Mouse (Mus musculus): ENCODE results near the gene Scd2. TPM values are rescaled to one million over a fixed set of nuclear protein-coding genes. Genes with fewer than 3 reads are reported as not detected.
A peak's percentile ranks its signal among the peaks of the same experiment; 100 is the strongest.

Gene Scd2
- total and polyA plus RNA-seq, 3 experiments: 97.6 to 710 (median 649) TPM

DNA sequence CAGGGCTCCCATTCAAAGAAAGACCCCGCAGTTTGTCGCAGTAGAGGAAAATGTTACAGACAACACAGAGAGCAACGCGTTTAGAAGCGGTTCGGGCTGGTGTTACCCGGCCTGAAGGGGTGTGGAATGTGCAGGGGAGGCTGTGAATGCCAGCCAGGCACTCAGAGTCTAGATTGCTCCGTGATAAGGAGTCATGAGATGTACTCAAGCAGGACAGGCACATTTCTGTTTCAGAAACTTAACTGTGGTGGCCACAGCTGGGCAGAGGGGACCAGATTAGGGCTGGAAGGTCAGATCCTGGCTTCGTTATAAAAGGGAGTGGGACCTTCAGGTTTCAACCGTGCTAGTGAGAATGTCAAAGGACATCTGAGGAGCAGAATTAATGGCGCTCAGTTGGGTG is 8.8 kb upstream of the Scd2 start:
- H3K4me3 ChIP-seq (ENCODE audit: low read depth, low read length): peak overlapping the region; percentile 72
- no peaks in the 10 kb centered on the region for H3K9me3 ChIP-seq (replicated peaks)
- no peaks in the 10 kb centered on the region for H3K27me3 ChIP-seq (ENCODE audit: insufficient read depth, low read length)
- peaks cover 91% of the 10 kb centered on the region for H3K4me1 ChIP-seq (ENCODE audit: insufficient read depth, low read depth, low read length)
- no peak for DNase-seq (ENCODE audit: low spot score)
- TF ChIP-seq GATA2 (IDR thresholded peaks at IDR 0.05; ENCODE audit: borderline replicate concordance, low read depth, low read length): peak; percentile 94; the same call in 1 of the 2 replicates
- no peak for TF ChIP-seq GATA1 (IDR thresholded peaks at IDR 0.05; ENCODE audit: borderline replicate concordance, low read length)
- no peaks in the 10 kb centered on the region for H3K36me3 ChIP-seq (replicated peaks)
- ATAC-seq (ENCODE audit: extremely low read depth, insufficient number of reproducible peaks, low FRiP score, poor library complexity, severe bottlenecking): 0 out of 2 replicates have a peak, but pooled peaks have one; percentile 11

DNA sequence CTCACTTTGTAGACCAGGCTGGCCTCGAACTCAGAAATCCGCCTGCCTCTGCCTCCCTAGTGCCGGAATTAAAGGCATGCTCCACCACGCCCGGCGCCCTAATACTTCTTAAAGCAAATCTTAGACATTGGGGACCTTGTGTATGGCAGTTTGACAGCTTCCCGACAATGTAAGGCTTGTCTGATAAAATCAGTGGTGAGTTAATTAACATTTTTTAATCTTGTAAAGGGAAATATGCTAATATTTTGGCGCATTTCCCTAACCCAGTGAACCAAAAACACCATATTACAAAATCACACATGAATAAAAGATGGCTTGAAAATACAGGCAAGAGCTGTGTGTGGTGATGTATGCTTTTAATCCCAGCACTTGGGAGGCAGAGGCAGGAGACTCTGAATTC is 7.9 kb upstream of the Scd2 start:
- no peak for ATAC-seq (ENCODE audit: extremely low read depth, insufficient number of reproducible peaks, low FRiP score, poor library complexity, severe bottlenecking)
- no peak for TF ChIP-seq GATA1 (IDR thresholded peaks at IDR 0.05; ENCODE audit: borderline replicate concordance, low read length)
- TF ChIP-seq GATA2 (IDR thresholded peaks at IDR 0.05; ENCODE audit: borderline replicate concordance, low read depth, low read length): no peak
- no peak for TF ChIP-seq CTCF (IDR thresholded peaks at IDR 0.05; ENCODE audit: low read depth, low read length)
- no peak for TF ChIP-seq TAL1 (conservative IDR thresholded peaks at IDR 0.05; ENCODE audit: low read depth, low read length)
- TF ChIP-seq POLR2AphosphoS5 (IDR thresholded peaks at IDR 0.05; ENCODE audit: insufficient replicate concordance, low read depth, low read length): no peak
- Histone ChIP-seq H3K36me3 (replicated peaks) (no peaks in the 10 kb centered on the region), H3K9me3 (replicated peaks) (no peaks in the 10 kb centered on the region), H3K27me3 (ENCODE audit: insufficient read depth, low read length) (no peaks in the 10 kb centered on the region), H3K4me3 (ENCODE audit: low read depth, low read length) (no peak overlapping the region), H3K4me1 (ENCODE audit: insufficient read depth, low read depth, low read length) (peaks cover 95% of the 10 kb centered on the region)
- no peak for DNase-seq (ENCODE audit: low spot score)

DNA sequence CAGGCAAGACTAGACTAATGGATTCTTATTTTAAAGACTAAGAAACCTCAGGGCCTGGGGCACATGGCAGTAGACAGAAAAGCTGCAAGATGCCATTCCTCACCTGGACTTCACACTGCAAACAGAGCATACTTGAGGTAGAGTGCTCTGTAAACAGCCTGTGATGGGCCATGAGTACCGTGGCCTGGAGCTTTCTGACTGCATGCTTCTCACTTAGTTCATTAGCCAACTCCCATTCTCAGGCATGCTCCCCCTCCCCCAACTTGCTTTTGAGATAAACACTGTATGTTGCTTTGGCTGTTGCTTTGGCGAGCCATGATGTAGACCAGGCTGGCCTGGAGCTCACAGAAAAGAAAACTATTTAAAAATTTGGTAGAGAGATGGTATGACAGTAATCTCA is 7.4 kb upstream of the Scd2 start:
- H3K4me1 ChIP-seq (ENCODE audit: insufficient read depth, low read depth, low read length): peaks cover 92% of the 10 kb centered on the region
- no peaks in the 10 kb centered on the region for H3K36me3 ChIP-seq (replicated peaks)
- no peaks in the 10 kb centered on the region for H3K27me3 ChIP-seq (ENCODE audit: insufficient read depth, low read length)
- no peaks in the 10 kb centered on the region for H3K9me3 ChIP-seq (replicated peaks)
- no peak overlapping the region for H3K4me3 ChIP-seq (ENCODE audit: low read depth, low read length)
- no peak for TF ChIP-seq GATA2 (IDR thresholded peaks at IDR 0.05; ENCODE audit: borderline replicate concordance, low read depth, low read length)
- TF ChIP-seq POLR2AphosphoS5 (IDR thresholded peaks at IDR 0.05; ENCODE audit: insufficient replicate concordance, low read depth, low read length): no peak
- no peak for TF ChIP-seq TAL1 (conservative IDR thresholded peaks at IDR 0.05; ENCODE audit: low read depth, low read length)
- TF ChIP-seq CTCF (IDR thresholded peaks at IDR 0.05; ENCODE audit: low read depth, low read length): no peak
- TF ChIP-seq GATA1 (IDR thresholded peaks at IDR 0.05; ENCODE audit: borderline replicate concordance, low read length): no peak
- ATAC-seq (ENCODE audit: extremely low read depth, insufficient number of reproducible peaks, low FRiP score, poor library complexity, severe bottlenecking): no peak
- no peak for DNase-seq (ENCODE audit: low spot score)

DNA sequence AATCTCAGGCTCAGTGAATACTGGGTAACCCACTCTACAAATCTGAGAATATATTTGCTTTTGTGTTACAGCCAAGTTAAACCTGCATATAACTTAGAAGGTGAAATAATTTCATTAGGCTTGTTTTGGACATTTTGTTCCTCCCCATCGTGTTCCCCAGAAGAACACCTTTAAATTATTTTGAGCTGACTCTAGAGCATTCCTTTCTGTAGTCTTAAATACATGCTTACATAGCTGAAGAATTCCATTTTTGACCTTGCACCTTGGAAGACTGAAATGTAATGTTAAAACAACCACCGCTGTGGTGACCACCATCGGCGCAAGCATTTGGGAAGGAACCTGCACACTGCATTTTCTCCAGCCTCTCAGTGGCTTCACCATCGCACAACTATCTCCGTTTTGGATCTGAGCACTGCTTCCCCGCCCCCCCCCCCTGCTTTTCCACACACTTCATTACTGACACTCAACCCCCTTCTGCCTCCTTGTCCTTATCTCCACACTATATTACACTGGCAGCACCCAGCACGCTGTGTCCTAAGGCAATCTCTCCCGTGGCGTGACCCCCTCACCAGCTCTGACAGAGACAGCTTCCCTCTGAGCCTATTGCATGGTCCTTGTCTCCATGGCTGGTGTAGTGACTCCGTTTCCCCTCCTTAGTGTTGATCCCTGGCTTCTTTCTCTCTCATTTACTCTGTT is 5.9 kb upstream of the Scd2 start:
- Histone ChIP-seq H3K27me3 (ENCODE audit: insufficient read depth, low read length) (no peaks in the 10 kb centered on the region), H3K4me1 (ENCODE audit: insufficient read depth, low read depth, low read length) (peaks cover 92% of the 10 kb centered on the region), H3K36me3 (replicated peaks) (no peaks in the 10 kb centered on the region), H3K4me3 (ENCODE audit: low read depth, low read length) (no peak overlapping the region; the same call in 1 of the 2 replicates), H3K9me3 (replicated peaks) (no peaks in the 10 kb centered on the region)
- no peak for TF ChIP-seq TAL1 (conservative IDR thresholded peaks at IDR 0.05; ENCODE audit: low read depth, low read length)
- no peak for TF ChIP-seq POLR2AphosphoS5 (IDR thresholded peaks at IDR 0.05; ENCODE audit: insufficient replicate concordance, low read depth, low read length)
- TF ChIP-seq CTCF (IDR thresholded peaks at IDR 0.05; ENCODE audit: low read depth, low read length): no peak
- TF ChIP-seq GATA2 (IDR thresholded peaks at IDR 0.05; ENCODE audit: borderline replicate concordance, low read depth, low read length): no peak
- TF ChIP-seq GATA1 (IDR thresholded peaks at IDR 0.05; ENCODE audit: borderline replicate concordance, low read length): no peak
- no peak for ATAC-seq (ENCODE audit: extremely low read depth, insufficient number of reproducible peaks, low FRiP score, poor library complexity, severe bottlenecking)
- no peak for DNase-seq (ENCODE audit: low spot score)

DNA sequence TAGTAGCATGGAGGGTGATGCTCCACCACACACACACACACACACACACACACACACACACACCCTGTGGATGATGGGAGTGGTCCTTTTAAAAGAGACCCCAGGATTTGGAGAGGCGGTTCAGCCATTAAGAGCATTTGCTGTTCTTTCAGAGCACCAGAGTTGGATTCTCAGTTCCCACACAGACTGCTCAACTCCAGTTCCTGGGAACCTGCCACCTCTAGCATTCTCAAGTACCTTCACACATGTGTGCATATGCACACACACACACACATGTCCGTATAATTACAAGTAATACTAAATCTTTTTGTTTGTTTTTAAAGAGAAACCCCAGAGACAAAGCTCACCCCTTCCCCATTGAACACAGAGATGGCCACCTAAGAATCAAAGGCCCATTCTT is 1.4 kb upstream of the Scd2 start:
- peaks cover 24% of the 10 kb centered on the region for H3K36me3 ChIP-seq (replicated peaks)
- no peaks in the 10 kb centered on the region for H3K9me3 ChIP-seq (replicated peaks)
- ATAC-seq (ENCODE audit: extremely low read depth, insufficient number of reproducible peaks, low FRiP score, poor library complexity, severe bottlenecking) (no peak), DNase-seq (ENCODE audit: low spot score) (no peak)
- no peaks in the 10 kb centered on the region for H3K27me3 ChIP-seq (ENCODE audit: insufficient read depth, low read length)
- TF ChIP-seq TAL1 (conservative IDR thresholded peaks at IDR 0.05; ENCODE audit: low read depth, low read length) (no peak), CTCF (IDR thresholded peaks at IDR 0.05; ENCODE audit: low read depth, low read length) (no peak), GATA1 (IDR thresholded peaks at IDR 0.05; ENCODE audit: borderline replicate concordance, low read length) (no peak), POLR2AphosphoS5 (IDR thresholded peaks at IDR 0.05; ENCODE audit: insufficient replicate concordance, low read depth, low read length) (no peak), GATA2 (IDR thresholded peaks at IDR 0.05; ENCODE audit: borderline replicate concordance, low read depth, low read length) (no peak)
- H3K4me1 ChIP-seq (ENCODE audit: insufficient read depth, low read depth, low read length): peaks cover 68% of the 10 kb centered on the region
- no peak overlapping the region; the same call in 1 of the 2 replicates for H3K4me3 ChIP-seq (ENCODE audit: low read depth, low read length)

DNA sequence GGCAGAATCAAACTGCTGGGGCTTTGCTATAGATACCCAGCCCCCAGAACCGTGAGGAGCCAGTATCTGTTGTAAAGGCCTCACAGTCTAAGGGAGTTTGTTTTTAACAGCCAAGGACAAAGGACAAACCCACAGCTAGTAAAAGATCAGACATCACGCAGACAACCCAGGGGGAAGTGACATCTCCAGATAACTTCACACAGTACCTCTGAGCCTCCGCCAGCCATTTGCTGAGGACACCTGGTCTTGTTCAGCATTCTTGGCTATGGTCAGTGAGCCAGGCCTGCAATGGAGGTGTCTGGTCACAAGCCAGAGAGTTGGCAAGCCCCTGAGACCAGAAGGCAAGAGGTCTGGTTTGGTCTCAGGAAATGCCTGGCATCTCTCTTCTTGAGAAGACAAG is 991 bp upstream of the Scd2 start:
- Histone ChIP-seq H3K9me3 (replicated peaks) (no peaks in the 10 kb centered on the region), H3K27me3 (ENCODE audit: insufficient read depth, low read length) (no peaks in the 10 kb centered on the region), H3K36me3 (replicated peaks) (peaks cover 28% of the 10 kb centered on the region), H3K4me3 (ENCODE audit: low read depth, low read length) (peak overlapping the region; percentile 75; the same call in 1 of the 2 replicates), H3K4me1 (ENCODE audit: insufficient read depth, low read depth, low read length) (peaks cover 67% of the 10 kb centered on the region)
- ATAC-seq (ENCODE audit: extremely low read depth, insufficient number of reproducible peaks, low FRiP score, poor library complexity, severe bottlenecking) (no peak), DNase-seq (ENCODE audit: low spot score) (no peak)
- TF ChIP-seq GATA1 (IDR thresholded peaks at IDR 0.05; ENCODE audit: borderline replicate concordance, low read length) (no peak), GATA2 (IDR thresholded peaks at IDR 0.05; ENCODE audit: borderline replicate concordance, low read depth, low read length) (no peak), TAL1 (conservative IDR thresholded peaks at IDR 0.05; ENCODE audit: low read depth, low read length) (no peak), POLR2AphosphoS5 (IDR thresholded peaks at IDR 0.05; ENCODE audit: insufficient replicate concordance, low read depth, low read length) (no peak)
